Mouse (Mus musculus) monocyte, adult 2 months (primary cell): ENCODE measurements around the gene Shd.

Experiments used
- DNase-seq, 2 experiments: peaks; one replicate each; pipeline ENCODE4 v3.0.0; 2022; ENCODE audit warnings: low spot score in 2 of 2, low read depth in 1 of 2

Shd gene

GRCm38 (mm10) chr17:56006956-56007355 lies 36.7 kb downstream of the Shd start:
- no peak for DNase-seq

DNA sequence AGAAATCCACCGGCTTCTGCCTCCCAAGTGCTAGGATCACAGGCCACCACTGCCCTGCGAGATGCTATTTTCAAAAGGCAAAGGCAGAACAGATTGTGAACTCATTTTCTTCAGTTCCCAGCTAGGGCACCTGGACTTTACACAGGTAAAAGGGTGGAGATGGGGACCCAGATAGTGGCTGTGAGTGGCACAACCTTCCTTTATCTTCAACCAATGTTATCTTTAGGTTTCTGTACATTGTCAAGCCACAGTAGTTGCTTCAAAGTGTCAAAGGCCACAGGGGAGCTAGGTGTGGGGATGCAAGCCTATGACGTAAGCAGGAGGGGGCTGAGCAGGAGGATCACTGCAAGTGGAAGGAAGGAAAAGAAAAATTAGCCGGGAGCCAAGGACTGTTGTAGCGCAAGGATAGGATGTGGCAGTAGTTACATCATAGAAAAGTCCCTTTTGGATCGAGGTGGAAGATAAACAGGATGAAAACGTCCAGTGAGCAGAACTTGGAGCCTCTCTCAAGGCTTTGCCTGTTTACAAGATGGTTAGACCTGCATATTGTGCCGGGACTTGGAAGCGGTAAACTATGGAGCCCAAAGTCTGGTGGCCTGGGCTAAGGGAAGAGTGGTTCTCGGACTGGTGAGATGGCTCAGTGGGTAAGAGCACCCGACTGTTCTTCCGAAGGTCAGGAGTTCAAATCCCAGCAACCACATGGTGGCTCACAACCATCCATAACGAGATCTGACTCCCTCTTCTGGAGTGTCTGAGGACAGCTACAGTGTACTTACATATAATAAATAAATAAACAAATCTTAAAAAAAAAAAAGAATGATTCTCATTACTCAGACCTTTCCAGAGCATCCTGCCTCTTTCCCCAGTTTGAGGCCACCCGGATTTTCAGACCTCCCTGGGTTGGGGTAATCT lies 37.4 kb downstream of the Shd start:
- no peak for DNase-seq

- DNase-seq: peak; percentile 70 to 79
Observed at GRCm38 (mm10) chr17:56008356-56009087, 38.3 kb downstream of the Shd start.

- DNase-seq: peak; percentile 52 to 76
Observed at GRCm38 (mm10) chr17:56009088-56009961, 39.1 kb downstream of the Shd start.

GRCm38 (mm10) chr17:56009962-56010240 lies 39.6 kb downstream of the Shd start:
- DNase-seq: no peak

- DNase-seq: no peak
Observed at GRCm38 (mm10) chr17:56010255-56010654, 40.0 kb downstream of the Shd start.

DNA sequence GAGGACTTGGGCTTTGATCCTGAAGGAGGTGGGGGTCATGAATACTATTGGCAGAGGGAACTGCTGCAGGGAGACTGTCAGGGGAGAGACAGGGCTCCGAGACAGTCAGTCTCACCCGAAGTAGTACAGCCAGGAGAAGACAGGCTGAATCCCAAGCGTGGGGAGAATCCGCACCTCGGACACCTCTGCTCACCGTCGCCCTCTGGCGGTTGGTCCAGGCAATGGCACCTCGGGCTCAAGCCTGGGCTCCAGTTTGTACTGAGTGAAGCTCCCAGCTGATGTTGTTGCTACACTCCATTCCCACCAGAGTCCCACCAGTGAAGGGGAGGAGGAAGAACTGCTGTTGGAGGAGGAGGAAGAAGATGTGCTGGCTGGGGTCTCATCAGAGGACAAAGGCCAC lies 40.4 kb downstream of the Shd start:
- peak; percentile 40 to 72 for DNase-seq

- no peak for DNase-seq
Observed at GRCm38 (mm10) chr17:56011441-56011840, 41.2 kb downstream of the Shd start.

- DNase-seq: no peak
Observed at GRCm38 (mm10) chr17:56015293-56015692, 45.0 kb downstream of the Shd start.

DNA sequence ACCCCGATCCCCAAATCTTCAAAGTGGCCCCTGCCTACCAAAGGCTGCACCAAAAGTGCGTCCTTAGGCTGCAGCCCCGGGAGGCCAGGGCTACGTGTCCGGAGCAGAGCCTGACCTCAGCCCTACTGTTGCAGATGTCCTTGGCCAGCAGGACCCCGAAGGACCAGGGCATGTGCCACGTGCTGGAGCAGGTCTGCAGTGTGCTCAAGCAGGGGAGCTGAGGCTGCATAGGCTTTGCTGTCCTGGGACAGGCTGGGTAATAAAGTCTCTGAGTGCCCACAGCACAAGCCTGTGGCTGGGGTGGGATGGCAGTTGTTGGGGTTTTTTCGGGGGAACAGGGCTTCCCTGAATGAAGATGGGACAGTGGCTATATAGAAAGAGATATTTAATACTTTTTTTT lies 46.1 kb downstream of the Shd start:
- no peak for DNase-seq

DNA sequence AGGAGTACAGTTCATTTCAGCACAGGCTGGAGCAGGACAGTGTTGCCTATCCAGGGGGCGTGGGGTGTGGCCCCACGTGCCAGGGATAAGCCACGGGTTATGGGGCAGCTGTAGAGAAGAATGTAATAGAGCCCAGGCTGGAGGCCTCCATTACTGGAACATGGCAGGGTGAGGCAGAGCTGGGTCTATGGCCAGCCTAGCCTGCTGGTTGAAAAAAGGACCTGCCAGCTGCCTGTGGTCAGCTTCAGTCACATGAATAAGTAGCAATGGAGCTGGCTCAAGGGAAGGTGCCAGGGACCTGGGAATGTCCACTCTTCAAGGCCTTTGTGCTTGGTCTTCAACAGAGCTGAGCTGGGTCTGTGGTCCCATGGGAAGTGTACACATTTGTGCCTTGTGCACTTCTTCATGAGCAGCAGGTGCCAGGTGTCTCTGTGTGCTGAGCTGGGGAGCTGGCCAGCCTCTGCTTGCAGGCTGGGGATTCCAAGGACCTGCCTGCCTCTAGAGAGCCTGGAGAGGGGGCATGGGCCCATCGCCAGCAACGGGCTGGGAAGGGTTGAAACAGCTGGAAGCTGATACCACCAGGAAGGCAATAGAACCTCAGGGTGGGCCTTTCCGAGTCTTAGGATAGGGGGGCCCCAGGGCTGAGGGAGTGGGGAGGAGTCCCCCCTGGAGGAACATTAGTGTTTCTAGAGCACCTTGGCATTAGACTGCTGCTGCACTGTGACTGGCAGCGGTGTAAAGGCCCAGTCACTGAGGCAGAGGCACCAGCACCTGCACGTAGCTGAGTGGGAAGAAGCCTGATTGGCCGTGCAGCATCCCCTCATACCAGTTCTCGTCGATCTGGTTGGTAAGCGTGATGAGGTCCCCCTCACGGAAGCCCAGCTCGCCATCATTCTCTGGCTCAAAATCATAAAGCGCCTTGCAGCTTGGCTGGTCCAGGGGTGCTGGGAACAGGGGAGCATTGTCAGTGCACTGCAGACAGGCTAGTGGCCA lies 46.8 kb downstream of the Shd start:
- DNase-seq: no peak

GRCm38 (mm10) chr17:56017848-56018247 lies 47.6 kb downstream of the Shd start:
- DNase-seq: no peak

GRCm38 (mm10) chr17:56018347-56019131 lies 48.3 kb downstream of the Shd start:
- DNase-seq: no peak

GRCm38 (mm10) chr17:56020400-56021084 lies 50.3 kb downstream of the Shd start:
- no peak for DNase-seq

DNA sequence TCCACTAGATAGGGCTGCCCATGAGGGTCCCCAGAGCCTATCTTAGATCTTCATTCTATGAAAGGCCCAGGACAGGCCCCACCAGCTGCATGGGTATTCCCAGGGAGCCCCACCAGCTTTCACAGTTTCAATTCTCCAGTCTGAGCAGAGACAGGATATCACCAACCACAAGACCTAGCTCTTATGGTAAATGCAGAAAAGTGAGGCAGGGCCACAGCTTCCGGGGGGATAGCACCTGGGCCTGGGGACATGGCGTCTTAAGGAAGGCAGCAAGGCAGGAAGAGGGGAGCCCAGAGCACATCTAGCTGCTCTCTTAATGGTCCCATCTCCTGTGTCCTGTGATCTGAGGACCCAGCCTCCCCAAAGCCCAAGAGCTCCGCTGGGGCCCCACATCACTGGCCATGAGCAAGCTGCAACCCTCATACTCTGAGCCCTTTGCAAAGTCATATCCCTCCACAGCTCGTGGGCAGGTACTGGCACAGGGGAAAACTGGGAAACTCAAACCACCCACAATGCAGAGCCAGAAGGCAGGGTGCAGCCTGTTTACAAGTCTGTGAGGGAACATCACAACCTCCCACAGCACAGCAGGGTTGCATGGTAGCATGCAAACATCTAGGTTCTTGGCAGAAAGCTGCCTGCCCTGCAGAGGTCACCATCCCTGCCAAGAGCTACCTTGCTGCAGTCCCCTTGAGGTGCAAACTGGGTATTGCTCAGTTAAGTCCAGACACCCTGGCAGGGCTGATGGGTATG lies 51.1 kb downstream of the Shd start:
- DNase-seq: no peak

DNA sequence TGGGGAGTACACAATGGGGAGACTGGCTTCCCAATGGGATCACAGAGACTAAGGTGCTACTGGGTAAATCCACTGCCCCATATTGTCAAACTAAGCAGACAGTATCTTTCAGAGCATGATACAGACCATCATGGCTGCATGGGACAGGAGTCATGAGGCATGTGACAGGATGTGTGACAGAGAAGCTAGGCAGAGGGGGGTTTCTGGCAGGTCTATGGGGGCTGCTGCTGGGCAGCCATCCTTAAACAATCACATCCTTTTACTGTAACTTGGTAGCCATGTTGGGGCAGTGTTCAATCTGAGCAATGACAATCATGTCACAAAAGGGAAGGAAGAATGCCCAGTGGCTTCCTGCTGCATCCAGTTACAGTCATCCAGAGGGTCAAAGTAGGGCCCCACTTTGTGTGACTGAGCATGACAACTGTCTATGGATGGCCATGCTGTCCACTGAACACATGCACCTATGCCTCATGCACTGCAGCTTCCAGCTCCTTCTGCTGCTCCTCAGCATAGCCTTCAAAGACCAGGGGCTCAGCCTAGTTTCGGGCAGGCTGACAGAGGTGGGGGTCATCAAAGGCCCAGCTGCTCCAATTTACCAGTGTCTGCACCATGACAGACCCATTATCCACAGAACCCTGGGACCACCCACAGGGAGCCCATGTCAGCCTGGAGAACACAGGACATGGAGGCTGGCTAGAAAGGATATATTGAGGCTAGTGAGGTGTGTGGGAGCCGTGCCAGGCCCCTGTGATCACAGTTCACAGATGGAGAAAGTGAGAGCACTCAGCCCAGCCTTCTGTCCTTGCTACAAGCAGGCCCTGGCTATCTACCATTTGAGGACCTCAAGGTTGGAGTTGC lies 52.1 kb downstream of the Shd start:
- no peak for DNase-seq

GRCm38 (mm10) chr17:56022989-56023290 lies 52.7 kb downstream of the Shd start:
- no peak for DNase-seq

- DNase-seq: peak; percentile 26 to 39
Observed at GRCm38 (mm10) chr17:56023386-56023785, 53.1 kb downstream of the Shd start.
